Mouse (Mus musculus): ENCODE data around the gene Stk11. TPM values are rescaled to one million over a fixed set of nuclear protein-coding genes. Genes with fewer than 3 reads are reported as not detected.

The Stk11 gene
- polyA plus RNA-seq, 1 experiment from 2014 or later = 27.7 TPM

DNA sequence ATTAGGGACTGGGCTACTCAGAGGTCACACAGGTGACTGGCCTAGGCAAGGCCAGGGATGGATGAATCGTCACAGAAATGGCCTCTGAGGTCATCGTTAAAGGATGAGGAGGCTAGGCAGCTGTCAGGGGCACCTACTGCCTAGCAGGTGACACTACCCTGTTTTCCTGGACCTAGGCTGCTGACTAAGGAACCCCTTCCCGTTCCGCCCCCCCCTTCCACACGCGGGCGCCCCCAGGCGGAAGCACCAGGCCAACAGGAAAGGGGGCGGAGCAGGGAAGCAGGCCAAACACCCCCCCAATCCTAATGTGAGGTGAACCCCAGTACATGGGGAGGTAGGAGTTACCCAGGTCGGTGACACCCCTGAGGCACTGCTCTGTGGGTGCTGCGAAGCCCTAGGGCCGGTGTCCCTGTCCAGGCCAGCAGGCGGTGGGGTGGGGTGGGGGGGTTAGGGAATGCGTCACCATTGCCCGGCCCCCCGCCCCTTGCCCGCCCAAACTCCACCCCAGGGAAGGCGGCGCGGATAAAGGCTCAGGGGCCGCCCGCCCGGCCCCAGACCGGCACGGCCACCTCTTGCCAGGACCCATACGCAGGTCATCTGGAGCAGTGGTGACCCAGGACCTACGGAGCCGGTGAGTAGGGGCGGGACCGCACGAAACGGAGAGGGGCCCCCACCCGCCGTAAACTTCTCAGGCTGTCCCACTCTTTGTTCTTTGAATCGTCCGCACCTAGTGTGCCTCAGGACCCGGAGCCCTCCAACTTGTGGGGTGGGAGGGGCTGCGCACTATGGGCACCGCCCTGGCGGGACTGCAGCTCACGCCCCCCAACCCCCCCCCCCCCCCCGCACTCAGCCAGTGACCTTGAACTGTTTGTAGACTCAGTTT, 32.4 kb downstream of the Stk11 start, which contains the start of gene Midn:
Gene Midn (plus strand): TSS at position 554 of the 883 bp plus-strand sequence.
- ATAC-seq (peak; percentile 35), DNase-seq (ENCODE audit: low spot score) (peak; percentile 77)
- Histone ChIP-seq H3K36me3 (ENCODE audit: control insufficient read depth, insufficient read depth, low read length) (peaks cover 58% of the 10 kb centered on the region), H3K27me3 (replicated peaks; ENCODE audit: control insufficient read depth, insufficient read depth, low read length) (no peaks in the 10 kb centered on the region), H3K4me3 (ENCODE audit: low read depth, low read length) (peak within 1 kb of the TSS; percentile 100), H3K9ac (ENCODE audit: low read length) (peak within 1 kb of the TSS; percentile 99), H3K27ac (ENCODE audit: low read depth, low read length) (peak within 1 kb of the TSS; percentile 100), H3K4me1 (ENCODE audit: control insufficient read depth, insufficient read depth, low read length) (peaks cover 8% of the 10 kb centered on the region), H3K4me2 (ENCODE audit: low read length) (peak within 1 kb of the TSS; percentile 64), H3K9me3 (replicated peaks; ENCODE audit: control insufficient read depth, low read length) (no peaks in the 10 kb centered on the region)
- 1% methylated on average over 41 of the region's 42 CpGs for WGBS

DNA sequence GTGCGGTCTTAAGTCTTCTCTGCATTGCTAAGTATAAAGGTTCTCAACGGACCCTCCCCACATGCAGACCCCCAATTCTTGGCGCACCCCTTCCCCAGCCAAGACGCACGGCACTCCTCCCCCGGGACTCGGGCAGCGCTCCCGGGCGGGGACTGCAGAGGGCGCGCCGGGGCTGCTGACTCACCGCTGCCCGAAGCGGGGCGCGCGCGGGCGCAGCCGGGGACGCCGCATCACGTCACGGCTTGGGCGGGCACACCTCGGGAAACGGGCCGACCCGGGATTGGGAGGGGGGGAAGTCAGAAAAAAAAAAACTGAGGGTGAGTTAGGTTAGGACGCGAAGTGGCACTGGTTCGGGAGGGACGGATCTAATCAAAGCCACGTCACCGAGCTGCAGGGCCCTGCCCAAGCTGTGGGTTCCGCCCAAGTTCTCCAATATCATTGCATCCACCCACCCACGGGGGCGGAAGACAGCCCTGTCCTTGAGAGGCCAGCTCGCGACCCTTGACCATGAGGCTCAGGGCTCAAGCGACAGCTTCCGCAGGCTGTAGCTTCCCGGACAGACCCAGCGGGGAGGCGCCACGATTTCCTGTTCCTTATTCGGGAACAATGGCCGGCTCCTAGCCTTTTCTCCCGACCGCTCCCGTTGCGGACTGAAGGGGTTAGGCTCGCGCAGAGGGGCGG, 33.1 kb downstream of the Stk11 start:
- under 1% methylated on average over 55 of the region's 57 CpGs for WGBS
- Histone ChIP-seq H3K4me1 (ENCODE audit: control insufficient read depth, insufficient read depth, low read length) (peaks cover 13% of the 10 kb centered on the region), H3K27ac (ENCODE audit: low read depth, low read length) (peak overlapping the region; percentile 100), H3K4me3 (ENCODE audit: low read depth, low read length) (peak overlapping the region; percentile 100), H3K27me3 (replicated peaks; ENCODE audit: control insufficient read depth, insufficient read depth, low read length) (no peaks in the 10 kb centered on the region), H3K4me2 (ENCODE audit: low read length) (peak overlapping the region; percentile 64), H3K36me3 (ENCODE audit: control insufficient read depth, insufficient read depth, low read length) (peaks cover 61% of the 10 kb centered on the region), H3K9ac (ENCODE audit: low read length) (peak overlapping the region; percentile 99), H3K9me3 (replicated peaks; ENCODE audit: control insufficient read depth, low read length) (no peaks in the 10 kb centered on the region)
- DNase-seq (ENCODE audit: low spot score) (peak; percentile 96), ATAC-seq (peak; percentile 52)

DNA sequence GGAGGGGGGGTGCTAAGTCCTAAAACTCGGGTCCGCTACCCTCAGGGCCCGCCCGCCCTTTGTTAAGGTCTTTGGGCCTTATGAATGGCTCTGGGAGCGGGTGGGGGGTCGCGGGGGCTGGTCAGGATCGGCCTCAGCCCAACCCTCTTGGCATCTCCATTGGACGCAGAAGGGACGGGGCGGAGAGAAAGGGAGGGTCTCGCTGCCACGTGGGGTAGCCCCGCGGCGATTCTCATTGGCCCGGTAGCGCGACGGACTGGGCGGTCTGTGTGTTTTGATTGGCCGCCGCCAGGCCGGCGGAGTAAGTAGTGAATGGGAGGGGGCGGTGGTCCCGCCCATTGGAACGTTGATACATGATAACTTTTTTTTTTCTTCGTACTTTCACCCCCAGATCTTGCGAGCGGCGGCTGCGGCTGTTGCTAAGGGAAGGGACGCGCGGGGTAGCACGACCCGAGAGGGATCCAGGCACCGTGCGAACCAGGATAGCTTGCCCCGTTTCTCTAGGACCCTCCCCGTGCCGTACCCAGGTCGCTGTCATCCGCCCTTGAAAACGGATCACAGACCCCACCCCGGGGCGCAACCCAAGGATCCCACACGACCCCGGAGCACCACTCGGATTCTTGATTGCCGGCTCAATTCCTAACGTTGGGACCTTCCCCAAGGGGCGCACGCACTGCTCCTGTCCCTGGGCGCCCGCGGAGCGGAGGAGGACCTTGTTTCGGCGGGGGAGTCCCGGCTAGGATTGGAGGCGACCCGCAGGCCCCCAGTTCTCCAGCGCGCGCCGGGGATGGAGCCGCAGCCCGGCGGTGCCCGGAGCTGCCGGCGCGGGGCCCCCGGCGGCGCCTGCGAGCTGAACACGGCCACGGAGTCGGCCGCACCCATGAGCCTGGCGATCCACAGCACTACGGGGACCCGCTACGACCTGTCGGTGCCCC, 34.0 kb downstream of the Stk11 start:
- peak overlapping the region; percentile 100 for H3K4me3 ChIP-seq (ENCODE audit: low read depth, low read length)
- peaks cover 61% of the 10 kb centered on the region for H3K36me3 ChIP-seq (ENCODE audit: control insufficient read depth, insufficient read depth, low read length)
- no peaks in the 10 kb centered on the region for H3K27me3 ChIP-seq (replicated peaks; ENCODE audit: control insufficient read depth, insufficient read depth, low read length)
- H3K4me1 ChIP-seq (ENCODE audit: control insufficient read depth, insufficient read depth, low read length) = peaks cover 15% of the 10 kb centered on the region
- peak overlapping the region; percentile 100 for H3K27ac ChIP-seq (ENCODE audit: low read depth, low read length)
- under 1% methylated on average over 87 of the region's 88 CpGs for WGBS
- H3K9me3 ChIP-seq (replicated peaks; ENCODE audit: control insufficient read depth, low read length) = no peaks in the 10 kb centered on the region
- H3K9ac ChIP-seq (ENCODE audit: low read length) = peak overlapping the region; percentile 100
- H3K4me2 ChIP-seq (ENCODE audit: low read length) = peak overlapping the region; percentile 95
- ATAC-seq (peak; percentile 86), DNase-seq (ENCODE audit: low spot score) (peak; percentile 99)

DNA sequence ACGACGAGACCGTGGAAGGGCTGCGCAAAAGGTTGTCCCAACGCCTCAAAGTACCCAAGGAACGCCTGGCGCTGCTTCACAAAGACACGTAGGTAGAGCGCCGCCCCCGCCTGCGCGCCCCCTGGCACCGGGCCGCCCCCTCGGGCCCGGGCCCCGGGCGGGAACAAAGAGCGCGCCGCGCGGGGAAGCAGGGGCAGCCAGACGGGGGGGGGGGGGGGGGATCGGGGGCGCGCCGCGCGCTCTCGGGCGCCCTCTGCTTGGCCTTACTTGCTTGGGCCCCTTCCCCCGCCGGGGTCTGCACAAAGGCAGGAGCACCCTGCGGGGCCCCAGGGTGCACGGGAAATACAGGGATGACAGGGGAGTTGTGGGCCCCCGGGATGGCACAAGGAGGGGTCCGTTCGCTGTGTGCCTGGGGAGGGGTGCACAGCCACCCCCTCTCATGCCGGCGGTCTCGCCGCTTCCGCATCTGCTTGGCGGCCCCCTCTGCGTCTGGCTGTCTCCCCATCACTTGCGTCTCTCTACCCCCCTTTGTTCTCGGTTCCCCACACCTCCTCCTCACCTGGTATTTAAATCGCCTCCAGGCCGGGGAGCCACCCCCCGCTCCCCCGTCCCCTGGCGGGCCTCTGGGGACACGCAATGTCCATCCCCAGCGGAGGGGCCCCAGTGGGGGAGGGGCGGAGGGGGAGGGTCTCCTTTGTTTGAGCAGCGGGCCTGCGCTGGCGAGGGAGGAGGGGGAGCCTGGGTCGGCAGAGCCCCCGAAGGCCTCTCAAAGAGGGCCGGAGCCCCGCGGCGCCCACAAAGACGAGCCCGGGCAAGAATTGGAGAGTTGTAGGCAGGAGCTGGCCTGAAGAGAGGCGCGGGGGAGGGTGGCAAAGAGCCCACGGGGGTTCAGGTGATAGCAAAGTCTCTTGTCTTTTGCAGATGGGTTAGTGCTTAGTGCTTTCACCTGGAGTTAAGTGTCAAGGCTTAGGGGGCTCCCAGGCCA, 34.9 kb downstream of the Stk11 start:
- H3K9me3 ChIP-seq (replicated peaks; ENCODE audit: control insufficient read depth, low read length) = no peaks in the 10 kb centered on the region
- WGBS = under 1% methylated on average over 37 of the region's 71 CpGs
- H3K36me3 ChIP-seq (ENCODE audit: control insufficient read depth, insufficient read depth, low read length) = peaks cover 63% of the 10 kb centered on the region
- H3K4me1 ChIP-seq (ENCODE audit: control insufficient read depth, insufficient read depth, low read length) = peaks cover 17% of the 10 kb centered on the region
- ATAC-seq = peak; percentile 11
- DNase-seq (ENCODE audit: low spot score) = peak; percentile 87
- no peaks in the 10 kb centered on the region for H3K27me3 ChIP-seq (replicated peaks; ENCODE audit: control insufficient read depth, insufficient read depth, low read length)
- peak overlapping the region; percentile 100 for H3K27ac ChIP-seq (ENCODE audit: low read depth, low read length)
- H3K4me2 ChIP-seq (ENCODE audit: low read length) = peak overlapping the region; percentile 95
- H3K9ac ChIP-seq (ENCODE audit: low read length) = peak overlapping the region; percentile 100
- peak overlapping the region; percentile 100 for H3K4me3 ChIP-seq (ENCODE audit: low read depth, low read length)

DNA sequence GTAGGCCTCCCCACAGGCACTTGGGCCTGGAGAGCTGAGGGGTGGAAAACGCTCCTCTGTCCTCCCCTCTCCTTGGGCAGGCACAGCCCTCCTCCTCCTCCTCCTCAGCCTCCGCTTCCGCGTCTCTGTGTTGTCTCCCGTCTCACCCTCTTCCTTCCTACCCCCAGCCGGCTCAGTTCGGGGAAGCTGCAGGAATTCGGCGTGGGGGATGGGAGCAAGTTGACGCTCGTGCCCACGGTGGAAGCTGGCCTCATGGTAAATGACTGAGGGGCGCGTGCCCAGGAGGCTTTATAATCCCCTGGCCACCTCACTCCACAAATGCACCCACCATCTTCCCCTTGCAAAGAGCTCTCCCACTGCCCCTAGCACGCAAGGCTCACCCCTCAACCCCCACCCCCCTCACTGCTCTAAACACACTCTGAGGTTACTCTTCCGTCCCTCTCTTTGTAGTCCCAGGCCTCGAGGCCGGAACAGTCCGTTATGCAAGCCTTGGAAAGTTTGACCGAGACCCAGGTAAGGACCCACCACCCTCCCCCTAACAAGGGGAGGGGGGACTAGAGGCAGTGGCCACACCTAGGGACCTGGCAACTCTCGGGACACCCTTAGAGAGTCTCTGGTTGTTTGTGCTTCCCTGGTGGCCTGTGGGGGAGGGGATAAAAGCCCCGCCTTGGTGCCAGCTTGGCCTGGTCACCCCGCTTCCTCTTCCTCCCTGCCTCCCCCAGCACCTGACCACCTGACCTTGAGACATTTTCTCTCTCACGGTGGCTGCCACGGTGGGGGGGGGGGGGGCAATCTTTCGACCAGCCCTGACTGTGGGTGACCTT, 35.8 kb downstream of the Stk11 start:
- Histone ChIP-seq H3K9me3 (replicated peaks; ENCODE audit: control insufficient read depth, low read length) (no peaks in the 10 kb centered on the region), H3K4me3 (ENCODE audit: low read depth, low read length) (peak overlapping the region; percentile 100), H3K36me3 (ENCODE audit: control insufficient read depth, insufficient read depth, low read length) (peaks cover 65% of the 10 kb centered on the region), H3K27me3 (replicated peaks; ENCODE audit: control insufficient read depth, insufficient read depth, low read length) (no peaks in the 10 kb centered on the region), H3K27ac (ENCODE audit: low read depth, low read length) (peak overlapping the region; percentile 100), H3K9ac (ENCODE audit: low read length) (peak overlapping the region; percentile 100), H3K4me1 (ENCODE audit: control insufficient read depth, insufficient read depth, low read length) (peaks cover 17% of the 10 kb centered on the region), H3K4me2 (ENCODE audit: low read length) (peak overlapping the region; percentile 95)
- DNase-seq (ENCODE audit: low spot score) (peak; percentile 58), ATAC-seq (no peak)
- WGBS = under 1% methylated on average over 26 of the region's 26 CpGs

DNA sequence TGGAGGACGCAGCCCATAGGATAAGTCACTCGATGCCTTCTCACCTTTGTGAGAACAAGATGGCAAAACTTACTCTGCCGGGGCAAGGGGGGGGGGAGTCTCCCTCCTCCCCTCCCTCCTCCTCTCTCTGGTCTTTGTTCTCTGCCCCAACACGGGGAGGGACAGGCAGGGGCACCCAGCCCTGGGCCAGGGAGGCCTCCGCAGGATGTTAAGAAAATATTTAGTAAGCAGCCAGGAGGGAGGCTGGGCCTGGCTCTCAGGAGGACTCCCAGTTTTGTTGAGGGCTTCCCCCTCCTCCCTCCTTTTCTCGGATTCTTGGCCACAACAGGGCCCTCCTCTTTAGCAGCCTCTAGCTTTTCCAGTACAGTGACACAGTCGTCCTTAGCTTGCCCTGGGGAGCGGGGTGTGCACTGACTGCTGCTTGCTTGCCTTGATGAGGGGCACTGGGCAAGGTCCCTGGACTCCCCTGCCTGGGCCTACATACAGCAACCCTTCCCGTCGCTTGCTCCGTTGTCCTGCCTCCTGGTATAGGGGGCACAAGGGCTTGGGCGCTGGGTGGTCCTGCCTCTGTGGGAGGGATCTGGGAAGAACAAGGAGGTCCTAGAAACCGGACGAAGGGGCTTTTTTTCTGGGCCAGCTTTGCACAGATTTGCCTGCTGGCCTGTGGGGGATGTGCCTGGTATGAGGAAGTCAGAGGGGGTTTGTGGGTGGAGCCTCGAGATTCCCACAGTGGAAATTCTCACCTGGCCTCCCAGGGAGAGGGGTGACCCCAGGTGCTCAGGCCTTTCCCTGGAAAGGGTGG, 36.7 kb downstream of the Stk11 start:
- Histone ChIP-seq H3K27ac (ENCODE audit: low read depth, low read length) (peak overlapping the region; percentile 100), H3K9me3 (replicated peaks; ENCODE audit: control insufficient read depth, low read length) (no peaks in the 10 kb centered on the region), H3K36me3 (ENCODE audit: control insufficient read depth, insufficient read depth, low read length) (peaks cover 67% of the 10 kb centered on the region), H3K27me3 (replicated peaks; ENCODE audit: control insufficient read depth, insufficient read depth, low read length) (no peaks in the 10 kb centered on the region), H3K4me2 (ENCODE audit: low read length) (peak overlapping the region; percentile 95), H3K4me3 (ENCODE audit: low read depth, low read length) (peak overlapping the region; percentile 100), H3K4me1 (ENCODE audit: control insufficient read depth, insufficient read depth, low read length) (peaks cover 17% of the 10 kb centered on the region), H3K9ac (ENCODE audit: low read length) (peak overlapping the region; percentile 100)
- 2% methylated on average over 15 of the region's 15 CpGs for WGBS
- DNase-seq (ENCODE audit: low spot score) = no peak
- ATAC-seq = no peak

DNA sequence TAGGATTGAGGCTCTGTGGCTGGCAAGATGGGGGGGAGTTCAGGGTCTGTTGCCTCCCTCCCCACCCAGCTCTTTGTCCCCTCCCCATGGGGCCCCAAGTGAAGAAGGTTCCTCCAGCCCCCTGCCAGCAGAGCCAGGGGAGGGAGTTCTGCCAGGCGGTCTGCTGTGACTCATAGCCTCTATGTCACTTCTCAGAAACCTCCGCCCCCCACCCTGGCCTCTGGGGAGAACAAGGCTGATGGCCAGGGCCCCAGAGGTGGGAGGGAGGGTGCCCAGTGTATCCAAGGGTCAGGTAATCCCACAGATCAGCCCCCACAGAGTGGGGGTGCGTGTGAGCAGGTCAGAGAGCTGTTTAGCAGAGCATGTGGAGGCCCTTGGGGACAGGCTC, 37.3 kb downstream of the Stk11 start:
- Histone ChIP-seq H3K27me3 (replicated peaks; ENCODE audit: control insufficient read depth, insufficient read depth, low read length) (no peaks in the 10 kb centered on the region), H3K9ac (ENCODE audit: low read length) (peak overlapping the region; percentile 100), H3K27ac (ENCODE audit: low read depth, low read length) (peak overlapping the region; percentile 100; the same call in 1 of the 2 replicates), H3K36me3 (ENCODE audit: control insufficient read depth, insufficient read depth, low read length) (peaks cover 72% of the 10 kb centered on the region), H3K9me3 (replicated peaks; ENCODE audit: control insufficient read depth, low read length) (no peaks in the 10 kb centered on the region), H3K4me1 (ENCODE audit: control insufficient read depth, insufficient read depth, low read length) (peaks cover 17% of the 10 kb centered on the region), H3K4me2 (ENCODE audit: low read length) (peak overlapping the region; percentile 95), H3K4me3 (ENCODE audit: low read depth, low read length) (peak overlapping the region; percentile 100)
- WGBS = 46% methylated on average over 3 of the region's 3 CpGs
- DNase-seq (ENCODE audit: low spot score) = no peak
- no peak for ATAC-seq

Data from forebrain, embryonic 14.5 days (tissue).